Mouse (Mus musculus): ENCODE data around the gene Usp34. TPM values are rescaled to one million over a fixed set of nuclear protein-coding genes. Genes with fewer than 3 reads are reported as not detected.

The Usp34 gene
- total and polyA plus RNA-seq, 3 experiments = 30.4 to 36.6 (median 34.9) TPM

DNA sequence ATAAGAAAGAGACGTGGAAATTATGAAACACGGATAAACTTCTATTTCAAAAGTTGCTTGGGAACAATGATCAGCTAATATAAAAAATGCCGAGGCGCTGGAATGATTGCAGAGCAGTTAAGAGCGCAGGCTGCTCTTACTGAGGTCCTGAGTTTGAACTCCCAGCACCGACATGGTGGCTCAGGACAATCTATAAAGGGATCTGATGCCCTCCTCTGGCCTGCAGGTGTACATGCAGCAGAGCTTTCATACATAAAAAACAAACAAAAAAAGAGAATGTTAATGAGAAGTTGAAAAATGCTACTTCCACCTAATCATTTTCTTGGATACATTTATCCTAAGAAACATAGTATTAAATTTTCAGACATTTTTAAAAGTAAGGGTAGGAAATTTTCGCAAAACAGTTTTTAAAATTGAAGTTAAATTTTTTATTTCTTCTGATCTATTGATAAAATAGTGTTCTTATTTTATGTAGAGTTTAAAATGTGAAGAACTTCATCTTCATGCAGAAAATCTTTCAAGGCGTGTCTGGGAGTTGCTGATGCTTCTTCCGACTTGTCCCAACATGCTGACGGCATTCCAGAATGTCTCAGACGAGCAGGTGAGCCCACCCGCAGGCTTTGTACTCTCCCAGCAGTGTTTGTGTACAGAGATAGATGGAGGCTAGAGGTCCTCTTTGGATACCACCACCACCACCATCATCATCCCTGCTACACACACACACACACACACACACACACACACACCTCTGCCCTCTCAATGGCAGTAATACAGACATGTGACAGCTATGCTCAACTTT is 94.5 kb downstream of the Usp34 start (continued):
- TF ChIP-seq HCFC1 (IDR thresholded peaks at IDR 0.05; ENCODE audit: low read depth, low read length) (no peak), MAZ (IDR thresholded peaks at IDR 0.05; ENCODE audit: low read depth, low read length) (no peak), ELF1 (IDR thresholded peaks at IDR 0.05; ENCODE audit: low read depth, low read length) (no peak), JUND (IDR thresholded peaks at IDR 0.05; ENCODE audit: low read depth, low read length) (no peak), GABPA (IDR thresholded peaks at IDR 0.05; ENCODE audit: low read depth, low read length) (no peak), UBTF (IDR thresholded peaks at IDR 0.05; ENCODE audit: borderline replicate concordance, insufficient read depth, low read depth, low read length) (no peak), CHD2 (IDR thresholded peaks at IDR 0.05; ENCODE audit: low read length) (no peak), TCF12 (IDR thresholded peaks at IDR 0.05; ENCODE audit: low read depth, low read length) (no peak), SIN3A (IDR thresholded peaks at IDR 0.05; ENCODE audit: low read length) (0 out of 2 replicates have a peak, but pooled peaks have one; percentile 29), ZMIZ1 (IDR thresholded peaks at IDR 0.05; ENCODE audit: low read depth, low read length) (no peak), CHD1 (IDR thresholded peaks at IDR 0.05; ENCODE audit: low read depth, low read length) (no peak)

DNA sequence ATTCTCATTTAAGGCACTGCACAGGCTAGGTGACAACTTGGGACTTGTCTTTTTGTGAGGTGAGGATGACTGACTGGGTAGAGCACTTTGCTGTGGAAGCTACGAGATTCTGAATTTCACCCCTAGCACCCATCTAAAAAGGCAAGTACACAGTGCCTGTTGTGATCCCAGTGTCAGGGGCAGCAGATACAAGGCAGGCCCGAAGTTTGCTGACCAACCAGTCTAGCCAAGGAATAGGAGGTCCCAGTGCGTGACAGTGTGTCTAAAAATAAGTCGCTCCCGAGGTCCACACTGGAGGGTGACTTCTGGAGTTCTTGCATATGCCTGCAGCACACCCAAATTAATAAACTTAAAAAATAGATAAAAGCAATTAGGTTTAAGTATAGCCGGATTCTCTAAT is 121.6 kb downstream of the Usp34 start:
- H3K4me3 ChIP-seq (ENCODE audit: control insufficient read depth in 1 of 2, insufficient read depth in 1 of 2, low read depth in 2 of 2, low read length in 2 of 2) = no peak overlapping the region
- no peak for DNase-seq (ENCODE audit: low read depth, low spot score)
- H3K27ac ChIP-seq (ENCODE audit: control insufficient read depth, low read depth, low read length) = no peak overlapping the region
- H3K9me3 ChIP-seq (replicated peaks; ENCODE audit: insufficient read depth, low read length) = no peaks in the 10 kb centered on the region
- H3K36me3 ChIP-seq (ENCODE audit: control insufficient read depth in 1 of 2, insufficient read depth in 2 of 2, low read length in 2 of 2) = peaks cover 0 to 42% of the 10 kb centered on the region in 2 experiments; a peak in 2 of 4 replicates
- no peaks in the 10 kb centered on the region for H3K79me2 ChIP-seq (ENCODE audit: control insufficient read depth, insufficient read depth, low read length, poor library complexity)
- H3K4me1 ChIP-seq (ENCODE audit: control insufficient read depth in 1 of 2, insufficient read depth in 2 of 2, low read length in 2 of 2) = no peaks in the 10 kb centered on the region
- TF ChIP-seq CHD1 (IDR thresholded peaks at IDR 0.05; ENCODE audit: low read depth, low read length) (no peak), UBTF (IDR thresholded peaks at IDR 0.05; ENCODE audit: borderline replicate concordance, insufficient read depth, low read depth, low read length) (no peak), MYC (IDR thresholded peaks at IDR 0.05; ENCODE audit: low read depth, low read length) (no peak), SMC3 (IDR thresholded peaks at IDR 0.05; ENCODE audit: low read depth, low read length) (no peak), MYB (IDR thresholded peaks at IDR 0.05; ENCODE audit: low read depth, low read length) (no peak), ZMIZ1 (IDR thresholded peaks at IDR 0.05; ENCODE audit: low read depth, low read length) (no peak), NELFE (IDR thresholded peaks at IDR 0.05; ENCODE audit: low read depth, low read length) (no peak), BHLHE40 (IDR thresholded peaks at IDR 0.05; ENCODE audit: borderline replicate concordance, low read depth, low read length) (no peak), ZKSCAN1 (IDR thresholded peaks at IDR 0.05; ENCODE audit: low read depth, low read length) (no peak), NRF1 (IDR thresholded peaks at IDR 0.05; ENCODE audit: insufficient read depth, low read depth, low read length, poor library complexity, severe bottlenecking) (no peak), MAFK (IDR thresholded peaks at IDR 0.05; ENCODE audit: borderline replicate concordance, low read depth, low read length) (no peak), SIN3A (IDR thresholded peaks at IDR 0.05; ENCODE audit: low read length) (no peak), USF1 (IDR thresholded peaks at IDR 0.05; ENCODE audit: low read depth, low read length) (no peak), JUND (IDR thresholded peaks at IDR 0.05; ENCODE audit: low read depth, low read length) (no peak), POLR2AphosphoS2 (IDR thresholded peaks at IDR 0.05; ENCODE audit: low read length) (no peak)
- no peak overlapping the region for H3K9ac ChIP-seq (ENCODE audit: control insufficient read depth, low read depth, low read length, poor library complexity, severe bottlenecking)
- no peaks in the 10 kb centered on the region for H3K27me3 ChIP-seq (ENCODE audit: control insufficient read depth in 1 of 2, insufficient read depth in 2 of 2, low read length in 2 of 2)

Measured in MEL (cell line).